Mouse (Mus musculus) kidney, adult 2 months (tissue): ENCODE measurements around the gene Vcpkmt.

Experiments
- CTCF ChIP-seq: fragments of 200-500 bp; conservative IDR thresholded peaks from 2 replicates; pipeline ENCODE4 v1.5.1; 2011; ENCODE audit warnings: low read depth, mild to moderate bottlenecking, control low read depth, low read length, moderate library complexity, mixed read lengths; ENCODE audit not compliant: insufficient read depth, insufficient read length
- POLR2A ChIP-seq: fragments of 200-500 bp; IDR thresholded peaks from one replicate; pipeline ENCODE4 v1.6.1; 2011; ENCODE audit warnings: low read depth, low read length, control low read depth

GRCm38 (mm10) chr12:69532091-69532490 lies 50.7 kb downstream of the Vcpkmt start:
- no peak for TF ChIP-seq CTCF
- no peak for TF ChIP-seq POLR2A
